Mouse (Mus musculus): ENCODE measurements around the gene Polr3g. TPM values are rescaled to one million over a fixed set of nuclear protein-coding genes. Genes with fewer than 3 reads are reported as not detected.

The Polr3g gene
- total and polyA plus RNA-seq, 3 experiments = 26.2 to 79.4 (median 36.8) TPM

DNA sequence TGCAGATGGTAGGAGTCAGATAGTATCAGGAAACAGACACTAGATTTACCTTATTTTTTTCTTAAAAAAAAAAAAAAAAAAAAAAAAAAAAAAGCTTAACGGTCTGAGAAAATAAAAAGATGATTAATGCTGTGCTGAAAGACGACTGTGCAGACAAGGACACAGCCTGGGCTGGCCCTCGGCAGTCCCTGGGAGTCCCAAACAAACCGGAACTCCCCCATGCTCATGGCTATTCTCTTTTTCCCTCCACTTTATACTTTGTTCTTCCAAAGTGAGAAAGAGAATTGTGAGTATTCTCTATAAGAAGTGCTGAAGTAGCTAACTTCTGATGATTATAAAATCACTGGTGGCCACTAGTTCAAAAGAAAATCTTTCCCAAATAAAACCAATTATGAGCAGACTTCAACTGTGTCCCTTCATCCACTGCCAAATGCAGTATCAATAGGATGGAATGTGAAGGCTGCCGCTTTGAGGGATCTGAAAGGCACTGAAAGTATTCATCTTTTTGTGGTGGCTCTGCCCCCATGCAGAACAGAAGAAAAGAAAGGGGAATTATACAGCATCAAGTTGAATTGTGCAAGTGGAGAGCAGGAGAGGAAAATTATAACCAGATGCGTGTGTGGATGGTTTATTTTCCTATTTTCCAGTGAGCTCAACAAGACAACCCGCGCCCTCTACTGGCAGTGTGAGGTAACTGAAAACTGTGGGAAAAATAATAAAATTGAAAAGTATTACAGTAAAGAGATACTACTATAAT, 69.3 kb downstream of the Polr3g start:
- Histone ChIP-seq H3K27ac (ENCODE audit: control insufficient read depth, low read depth, low read length) (no peak overlapping the region), H3K79me2 (ENCODE audit: control insufficient read depth, insufficient read depth, low read length, poor library complexity) (no peaks in the 10 kb centered on the region), H3K9ac (ENCODE audit: control insufficient read depth, low read depth, low read length, poor library complexity, severe bottlenecking) (no peak overlapping the region), H3K9me3 (replicated peaks; ENCODE audit: insufficient read depth, low read length) (no peaks in the 10 kb centered on the region), H3K4me1 (ENCODE audit: control insufficient read depth in 1 of 2, insufficient read depth in 2 of 2, low read length in 2 of 2) (peaks cover 5 to 22% of the 10 kb centered on the region in 2 experiments), H3K36me3 (ENCODE audit: control insufficient read depth in 1 of 2, insufficient read depth in 2 of 2, low read length in 2 of 2) (peaks cover 0 to 15% of the 10 kb centered on the region in 2 experiments; a peak in 2 of 4 replicates), H3K27me3 (ENCODE audit: control insufficient read depth in 1 of 2, insufficient read depth in 2 of 2, low read length in 2 of 2) (no peaks in the 10 kb centered on the region), H3K4me3 (ENCODE audit: control insufficient read depth in 1 of 2, insufficient read depth in 1 of 2, low read depth in 2 of 2, low read length in 2 of 2) (peak overlapping the region in 1 of 2 experiments; percentile 39; a peak in 2 of 4 replicates)
- peak; percentile 72 for DNase-seq (ENCODE audit: low read depth, low spot score)
- TF ChIP-seq BHLHE40 (IDR thresholded peaks at IDR 0.05; ENCODE audit: borderline replicate concordance, low read depth, low read length) = no peak
- TF ChIP-seq SIN3A (IDR thresholded peaks at IDR 0.05; ENCODE audit: low read length) = peak; percentile 31; the same call in 1 of the 2 replicates
- TF ChIP-seq MAZ (IDR thresholded peaks at IDR 0.05; ENCODE audit: low read depth, low read length) = no peak
- peak; percentile 64 for TF ChIP-seq RAD21 (IDR thresholded peaks at IDR 0.05; ENCODE audit: low read depth, low read length)
- peak; percentile 12; the same call in 1 of the 2 replicates for TF ChIP-seq ZNF384 (IDR thresholded peaks at IDR 0.05; ENCODE audit: low read depth, low read length)
- TF ChIP-seq POLR2AphosphoS5 (IDR thresholded peaks at IDR 0.05; ENCODE audit: borderline replicate concordance, low read depth, low read length) = no peak
- TF ChIP-seq MYC (IDR thresholded peaks at IDR 0.05; ENCODE audit: low read depth, low read length) = peak; percentile 44; the same call in 1 of the 2 replicates
- TF ChIP-seq TCF12 (IDR thresholded peaks at IDR 0.05; ENCODE audit: low read depth, low read length) = no peak
- TF ChIP-seq ZKSCAN1 (IDR thresholded peaks at IDR 0.05; ENCODE audit: low read depth, low read length) = no peak
- no peak for TF ChIP-seq POLR2AphosphoS2 (IDR thresholded peaks at IDR 0.05; ENCODE audit: low read length)
- no peak for TF ChIP-seq ETS1 (IDR thresholded peaks at IDR 0.05; ENCODE audit: low read depth, low read length)
- peak; percentile 54 for TF ChIP-seq ZC3H11A (IDR thresholded peaks at IDR 0.05; ENCODE audit: low read depth, low read length)
- TF ChIP-seq UBTF (IDR thresholded peaks at IDR 0.05; ENCODE audit: borderline replicate concordance, insufficient read depth, low read depth, low read length) = no peak
- TF ChIP-seq GATA1 (IDR thresholded peaks at IDR 0.05; ENCODE audit: low read depth, low read length) = no peak
- no peak for TF ChIP-seq ELF1 (IDR thresholded peaks at IDR 0.05; ENCODE audit: low read depth, low read length)
- no peak for TF ChIP-seq NRF1 (IDR thresholded peaks at IDR 0.05; ENCODE audit: insufficient read depth, low read depth, low read length, poor library complexity, severe bottlenecking)
- TF ChIP-seq MAX (IDR thresholded peaks at IDR 0.05; ENCODE audit: low read length) = no peak
- TF ChIP-seq MAFK (IDR thresholded peaks at IDR 0.05; ENCODE audit: borderline replicate concordance, low read depth, low read length) = no peak
- no peak for TF ChIP-seq TAL1 (IDR thresholded peaks at IDR 0.05; ENCODE audit: low read length)
- TF ChIP-seq ZMIZ1 (IDR thresholded peaks at IDR 0.05; ENCODE audit: low read depth, low read length) = no peak
- TF ChIP-seq USF1 (IDR thresholded peaks at IDR 0.05; ENCODE audit: low read depth, low read length) = no peak
- no peak for TF ChIP-seq NELFE (IDR thresholded peaks at IDR 0.05; ENCODE audit: low read depth, low read length)
- TF ChIP-seq RCOR1 (IDR thresholded peaks at IDR 0.05; ENCODE audit: low read depth, low read length) = no peak
- TF ChIP-seq GABPA (IDR thresholded peaks at IDR 0.05; ENCODE audit: low read depth, low read length) = no peak
- no peak for TF ChIP-seq KAT2A (conservative IDR thresholded peaks at IDR 0.05; ENCODE audit: low read depth, low read length)
- TF ChIP-seq JUND (IDR thresholded peaks at IDR 0.05; ENCODE audit: low read depth, low read length) = no peak
- TF ChIP-seq CHD1 (IDR thresholded peaks at IDR 0.05; ENCODE audit: low read depth, low read length) = no peak
- TF ChIP-seq SMC3 (IDR thresholded peaks at IDR 0.05; ENCODE audit: low read depth, low read length) = peak; percentile 70
- TF ChIP-seq CTCF (IDR thresholded peaks at IDR 0.05 in 2 of 3, conservative IDR thresholded peaks at IDR 0.05 in 1 of 3; ENCODE audit: control insufficient read depth in 1 of 3, insufficient read depth in 1 of 3, low read depth in 2 of 3, low read length in 3 of 3, poor library complexity in 1 of 3, severe bottlenecking in 1 of 3) = peak; percentile 64 to 77 (median 75)
- no peak for TF ChIP-seq HCFC1 (IDR thresholded peaks at IDR 0.05; ENCODE audit: low read depth, low read length)
- TF ChIP-seq EP300 (IDR thresholded peaks at IDR 0.05; ENCODE audit: low read depth in 1 of 2, low read length in 2 of 2) = no peak
- TF ChIP-seq USF2 (IDR thresholded peaks at IDR 0.05; ENCODE audit: borderline replicate concordance in 1 of 2, insufficient read depth in 1 of 2, low read depth in 1 of 2, low read length in 2 of 2) = no peak
- TF ChIP-seq CHD2 (IDR thresholded peaks at IDR 0.05; ENCODE audit: low read length) = no peak
- TF ChIP-seq MYB (IDR thresholded peaks at IDR 0.05; ENCODE audit: low read depth, low read length) = no peak
- no peak for TF ChIP-seq TBP (IDR thresholded peaks at IDR 0.05; ENCODE audit: low read depth, low read length)
- TF ChIP-seq MEF2A (IDR thresholded peaks at IDR 0.05; ENCODE audit: extremely low read depth, insufficient replicate concordance, low read depth, low read length, poor library complexity, severe bottlenecking) = no peak
